Comparison of ENCODE assay signal across 27 mouse cellular contexts in genomic region chr1:134850361-134850760, GRCm38 (mm10).
"Had no signal": no experiment of that assay in that cellular context is flagged by ENCODE, and none has a peak within 500 bp of the region (broad histone marks: within the 10 kb centered on the region; RNA-seq: fewer than 3 reads in every experiment).

No protein-coding gene starts in this region.

- H3K4me3 ChIP-seq: gastrocnemius, adult 2 months; heart, embryonic 10.5 days; heart, embryonic 13.5 days; heart, embryonic 15.5 days; hindbrain, embryonic 13.5 days; hindbrain, embryonic 15.5 days; kidney, embryonic 15.5 days; layer of hippocampus, adult 2 months; limb, embryonic 13.5 days; limb, embryonic 15.5 days; liver, embryonic 12.5 days had no signal

- DNase-seq: gastrocnemius, adult 2 months; gastrocnemius, postnatal 10 days; gastrocnemius, postnatal 25 days; heart, adult 18-20 months; heart, postnatal 14 days; heart, postnatal 36 days; kidney, adult 11 months; kidney, adult 2 months; kidney, adult 9 months; kidney, postnatal 14 days; kidney, postnatal 36 days; layer of hippocampus, postnatal 36 days; left cerebral cortex, postnatal 4 days had no signal

- H3K9ac ChIP-seq: heart, embryonic 13.5 days; heart, embryonic 15.5 days; hindbrain, embryonic 13.5 days; hindbrain, embryonic 15.5 days; kidney, embryonic 15.5 days; limb, embryonic 13.5 days; limb, embryonic 15.5 days; liver, embryonic 12.5 days; liver, embryonic 14.5 days had no signal

- H3K27me3 ChIP-seq: heart, embryonic 13.5 days; heart, embryonic 15.5 days; hindbrain, embryonic 13.5 days; hindbrain, embryonic 15.5 days; kidney, embryonic 15.5 days; limb, embryonic 13.5 days; limb, embryonic 15.5 days; liver, embryonic 12.5 days had no signal

- H3K9me3 ChIP-seq: heart, embryonic 10.5 days; heart, embryonic 13.5 days; heart, embryonic 15.5 days; hindbrain, embryonic 13.5 days; hindbrain, embryonic 15.5 days; kidney, embryonic 15.5 days; limb, embryonic 13.5 days; limb, embryonic 15.5 days; liver, embryonic 12.5 days had no signal

- H3K4me1 ChIP-seq: kidney, embryonic 15.5 days; limb, embryonic 15.5 days had no signal

- H3K4me2 ChIP-seq: heart, embryonic 13.5 days; heart, embryonic 15.5 days; hindbrain, embryonic 13.5 days; hindbrain, embryonic 15.5 days; kidney, embryonic 15.5 days; limb, embryonic 13.5 days; limb, embryonic 15.5 days; liver, embryonic 12.5 days had no signal

- ATAC-seq: hindbrain, postnatal 0 days; intestine, embryonic 16.5 days; liver, embryonic 12.5 days had no signal

- H3K27ac ChIP-seq: gastrocnemius, adult 2 months; heart, embryonic 10.5 days; heart, embryonic 13.5 days; heart, embryonic 15.5 days; hindbrain, embryonic 13.5 days; hindbrain, embryonic 15.5 days; hindbrain, postnatal 0 days; kidney, embryonic 15.5 days; kidney, postnatal 0 days; layer of hippocampus, adult 2 months; limb, embryonic 13.5 days; limb, embryonic 15.5 days; liver, embryonic 12.5 days; liver, embryonic 14.5 days had no signal
